Mouse (Mus musculus): ENCODE results near the gene Frrs1. TPM values are rescaled to one million over a fixed set of nuclear protein-coding genes. Genes with fewer than 3 reads are reported as not detected.
A peak's percentile ranks its signal among the peaks of the same experiment; 100 is the strongest.
"Not testable (repeated sequence)": the region's sequence is repeated elsewhere in the genome, so short reads cannot be mapped to it uniquely, and the experiment has no call there.

Gene Frrs1
- total RNA-seq (2021): 1 to 10 TPM; 1.3 to 1.5 TPM
- long read RNA-seq, experiment 1, partial matches to known transcripts: 0 of 4 reads
- long read RNA-seq, experiment 1, other reads (novel, unspliced or antisense): 4 of 4 reads
- long read RNA-seq, experiment 2, partial matches to known transcripts: 1 of 1 reads
- long read RNA-seq, experiment 2, other reads (novel, unspliced or antisense): 0 of 1 reads

- DNase-seq (ENCODE audit: low spot score in 2 of 2): no peak
Observed at GRCm38 (mm10) chr3:116858941-116859685, at the start of gene Frrs1. Gene Frrs1 (plus strand): TSS chr3:116859464.

GRCm38 (mm10) chr3:116810351-116810750 is 48.9 kb upstream of the Frrs1 start:
- DNase-seq (ENCODE audit: low spot score in 2 of 2): not testable (repeated sequence)

GRCm38 (mm10) chr3:116812946-116813345 is 46.3 kb upstream of the Frrs1 start:
- no peak for DNase-seq (ENCODE audit: low spot score in 2 of 2)

GRCm38 (mm10) chr3:116815305-116815797 is 43.9 kb upstream of the Frrs1 start:
- DNase-seq (ENCODE audit: low spot score in 2 of 2): no peak

- DNase-seq (ENCODE audit: low spot score in 2 of 2): no peak
Observed at GRCm38 (mm10) chr3:116815916-116816315, 43.3 kb upstream of the Frrs1 start.

GRCm38 (mm10) chr3:116816674-116817215 is 42.5 kb upstream of the Frrs1 start:
- DNase-seq (ENCODE audit: low spot score in 2 of 2): no peak

- no peak for DNase-seq (ENCODE audit: low spot score in 2 of 2)
Observed at GRCm38 (mm10) chr3:116817231-116817630, 42.0 kb upstream of the Frrs1 start.

- DNase-seq (ENCODE audit: low spot score in 2 of 2): no peak
Observed at GRCm38 (mm10) chr3:116826471-116827215, 32.6 kb upstream of the Frrs1 start.

GRCm38 (mm10) chr3:116829274-116829920 is 29.9 kb upstream of the Frrs1 start:
- no peak for DNase-seq (ENCODE audit: low spot score in 2 of 2)

GRCm38 (mm10) chr3:116831324-116831723 is 27.9 kb upstream of the Frrs1 start:
- DNase-seq (ENCODE audit: low spot score in 2 of 2): no peak

- DNase-seq (ENCODE audit: low spot score in 2 of 2): no peak
Observed at GRCm38 (mm10) chr3:116832526-116833310, 26.5 kb upstream of the Frrs1 start.

GRCm38 (mm10) chr3:116833491-116833890 is 25.8 kb upstream of the Frrs1 start:
- no peak for DNase-seq (ENCODE audit: low spot score in 2 of 2)

- no peak for DNase-seq (ENCODE audit: low spot score in 2 of 2)
Observed at GRCm38 (mm10) chr3:116834241-116834640, 25.0 kb upstream of the Frrs1 start.

- DNase-seq (ENCODE audit: low spot score in 2 of 2): no peak
Observed at GRCm38 (mm10) chr3:116835350-116835749, 23.9 kb upstream of the Frrs1 start.

GRCm38 (mm10) chr3:116835770-116836680 is 23.2 kb upstream of the Frrs1 start:
- DNase-seq (ENCODE audit: low spot score in 2 of 2): peak; percentile 66 to 83

- DNase-seq (ENCODE audit: low spot score in 2 of 2): no peak
Observed at GRCm38 (mm10) chr3:116836681-116837475, 22.4 kb upstream of the Frrs1 start.

- no peak for DNase-seq (ENCODE audit: low spot score in 2 of 2)
Observed at GRCm38 (mm10) chr3:116841311-116841710, 18.0 kb upstream of the Frrs1 start.

- no peak for DNase-seq (ENCODE audit: low spot score in 2 of 2)
Observed at GRCm38 (mm10) chr3:116844880-116845579, 14.2 kb upstream of the Frrs1 start.
